13 mouse cellular contexts compared by ENCODE assay signal in the genomic region with DNA sequence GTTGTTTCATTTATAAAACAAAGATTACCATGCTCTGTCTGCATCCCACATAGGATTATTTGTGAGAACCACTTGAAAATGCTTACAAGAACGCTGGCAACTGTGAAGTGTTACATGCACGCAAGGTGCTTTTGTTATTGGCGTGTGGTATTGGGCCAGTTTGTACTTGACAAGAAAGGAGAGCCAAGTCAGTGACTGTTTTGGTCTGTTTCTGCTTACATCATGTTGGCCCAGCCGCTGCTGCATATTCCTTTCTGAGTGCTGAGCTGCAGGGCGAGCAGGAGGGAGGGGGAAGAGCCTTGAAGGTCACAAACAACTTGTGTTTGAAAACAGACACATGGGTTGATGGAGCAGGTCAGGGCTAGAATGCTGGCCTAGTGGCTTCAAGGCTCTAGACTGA.
DNase-seq lines count a peak whose midpoint lies in the region; ATAC-seq lines count a peak whose summit lies in the region.
"Had no signal": no experiment of that assay in that cellular context is flagged by ENCODE, and none has a peak within 500 bp of the region (broad histone marks: within the 10 kb centered on the region; RNA-seq: fewer than 3 reads in every experiment).

No protein-coding gene starts in this region.

- 0 out of 2 replicates have a peak overlapping the region, but pooled peaks have one; percentile 16 for H3K27ac ChIP-seq in embryonic facial prominence, embryonic 13.5 days
- no peak overlapping the region for H3K27ac ChIP-seq in hindbrain, embryonic 10.5 days
- H3K27ac ChIP-seq: hindbrain, postnatal 0 days; midbrain, embryonic 12.5 days had no signal

- WGBS in embryonic facial prominence, embryonic 13.5 days = 61% methylated on average over 5 of the region's 5 CpGs
- WGBS in hindbrain, embryonic 10.5 days = 82% methylated on average over 5 of the region's 5 CpGs

- H3K4me3 ChIP-seq in embryonic facial prominence, embryonic 13.5 days = no peak overlapping the region
- no peak overlapping the region for H3K4me3 ChIP-seq in hindbrain, embryonic 10.5 days
- H3K4me3 ChIP-seq: midbrain, embryonic 12.5 days had no signal

- DNase-seq in kidney, adult 9 months = peak; percentile 27
- no peak for DNase-seq in kidney, adult 8-10 months
- DNase-seq in ES-CJ7 (ENCODE audit: low read depth, low spot score) = peak; percentile 6
- DNase-seq in kidney, postnatal 4 days = peak; percentile 21 to 45
- DNase-seq in hindbrain, embryonic 10.5 days (ENCODE audit: low spot score) = no peak
- DNase-seq in embryo, embryonic 10.5 days (ENCODE audit: low spot score) = no peak
- DNase-seq: cerebellum, postnatal 36 days; left cerebral cortex, postnatal 4 days had no signal

- no peak overlapping the region for H3K9ac ChIP-seq in embryonic facial prominence, embryonic 13.5 days
- H3K9ac ChIP-seq: midbrain, embryonic 12.5 days had no signal

- no peak for ATAC-seq in embryonic facial prominence, embryonic 13.5 days (ENCODE audit: insufficient number of reproducible peaks, insufficient read depth, low FRiP score, low TSS enrichment, low read depth)
- ATAC-seq: forebrain, embryonic 14.5 days; hindbrain, postnatal 0 days had no signal

- H3K4me1 ChIP-seq in embryonic facial prominence, embryonic 13.5 days = peaks cover 42% of the 10 kb centered on the region
- H3K4me1 ChIP-seq in hindbrain, embryonic 10.5 days (replicated peaks) = peaks cover 19% of the 10 kb centered on the region

- no peaks in the 10 kb centered on the region for H3K9me3 ChIP-seq in embryonic facial prominence, embryonic 13.5 days
- no peaks in the 10 kb centered on the region for H3K9me3 ChIP-seq in hindbrain, embryonic 10.5 days
- H3K9me3 ChIP-seq: G1E; midbrain, embryonic 12.5 days had no signal

- no peak overlapping the region for H3K4me2 ChIP-seq in embryonic facial prominence, embryonic 13.5 days
- H3K4me2 ChIP-seq: midbrain, embryonic 12.5 days had no signal

- H3K27me3 ChIP-seq in embryonic facial prominence, embryonic 13.5 days = no peaks in the 10 kb centered on the region
- H3K27me3 ChIP-seq in hindbrain, embryonic 10.5 days (ENCODE audit: insufficient read depth, poor library complexity, severe bottlenecking) = no peaks in the 10 kb centered on the region
- H3K27me3 ChIP-seq: midbrain, embryonic 12.5 days had no signal

- H3K36me3 ChIP-seq in embryonic facial prominence, embryonic 13.5 days = no peaks in the 10 kb centered on the region
- no peaks in the 10 kb centered on the region for H3K36me3 ChIP-seq in hindbrain, embryonic 10.5 days
- H3K36me3 ChIP-seq: G1E; midbrain, embryonic 12.5 days had no signal

Comparison
In these comparisons a context has a peak if more than half of its experiments do, and no peak if none do; other contexts are left out.
1. DNase-seq: peak in kidney, adult 9 months (single experiment), ES-CJ7 (single experiment) and kidney, postnatal 4 days (2 of 2); none in kidney, adult 8-10 months (0 of 2), hindbrain, embryonic 10.5 days (single experiment) and embryo, embryonic 10.5 days (single experiment).